Mouse (Mus musculus) cerebellum, postnatal 4 days (tissue): ENCODE measurements at regions not wholly inside any gene's neighbourhood (a gene's known extent, or its start where the extent isn't known, plus 50 kb on each side); places are given as distances from the start of the nearest gene placed in this dataset.

Experiments used
- DNase-seq, 2 experiments: peaks; one replicate each; pipeline ENCODE4 v3.0.0; 2022; ENCODE audit warnings: low spot score in 2 of 2, mixed read lengths in 1 of 2

- no peak for DNase-seq
Measured at GRCm38 (mm10) chr2:178643841-178644240, 213.5 kb downstream of the Cdh26 start.

- no peak for DNase-seq
Measured at GRCm38 (mm10) chr2:178660071-178660470, 229.7 kb downstream of the Cdh26 start.

- no peak for DNase-seq
Measured at GRCm38 (mm10) chr2:178662396-178662795, 232.1 kb downstream of the Cdh26 start.

GRCm38 (mm10) chr2:178664977-178665376, 234.6 kb downstream of the Cdh26 start:
- peak; percentile 49 to 70 for DNase-seq

GRCm38 (mm10) chr2:178668451-178668850, 238.1 kb downstream of the Cdh26 start:
- DNase-seq: peak in 1 of 2 experiments; percentile 17

- no peak for DNase-seq
Measured at GRCm38 (mm10) chr2:178670952-178671351, 240.6 kb downstream of the Cdh26 start.

- no peak for DNase-seq
Measured at GRCm38 (mm10) chr2:178673621-178674020, 243.3 kb downstream of the Cdh26 start.

- DNase-seq: no peak
Measured at GRCm38 (mm10) chr2:178674621-178675020, 244.3 kb downstream of the Cdh26 start.

GRCm38 (mm10) chr2:178676970-178677369, 246.6 kb downstream of the Cdh26 start:
- no peak for DNase-seq

- no peak for DNase-seq
Measured at GRCm38 (mm10) chr2:178680368-178680767, 250.0 kb downstream of the Cdh26 start.

- DNase-seq: no peak
Measured at GRCm38 (mm10) chr2:178684026-178684958, 254.0 kb downstream of the Cdh26 start.

GRCm38 (mm10) chr2:178685211-178685610, 254.9 kb downstream of the Cdh26 start:
- no peak for DNase-seq

GRCm38 (mm10) chr2:178686167-178686601, 255.9 kb downstream of the Cdh26 start:
- no peak for DNase-seq

- no peak for DNase-seq
Measured at GRCm38 (mm10) chr2:178688586-178688985, 258.3 kb downstream of the Cdh26 start.

- no peak for DNase-seq
Measured at GRCm38 (mm10) chr2:178691190-178691864, 261.0 kb downstream of the Cdh26 start.

GRCm38 (mm10) chr2:178691865-178692228, 261.5 kb downstream of the Cdh26 start:
- DNase-seq: no peak

- no peak for DNase-seq
Measured at GRCm38 (mm10) chr2:178692231-178692630, 261.9 kb downstream of the Cdh26 start.

GRCm38 (mm10) chr2:178698648-178699047, 268.3 kb downstream of the Cdh26 start:
- DNase-seq: peak; percentile 33 to 42

GRCm38 (mm10) chr2:178700825-178701224, 270.5 kb downstream of the Cdh26 start:
- no peak for DNase-seq

GRCm38 (mm10) chr2:178704510-178704909, 274.2 kb downstream of the Cdh26 start:
- DNase-seq: no peak

GRCm38 (mm10) chr2:178708649-178709048, 278.3 kb downstream of the Cdh26 start:
- DNase-seq: no peak

GRCm38 (mm10) chr2:178709192-178709881, 279.0 kb downstream of the Cdh26 start:
- DNase-seq: no peak
